Mouse (Mus musculus) CH12.LX (cell line): ENCODE measurements around the gene Rer1. TPM values are rescaled to one million over a fixed set of nuclear protein-coding genes. Genes with fewer than 3 reads are reported as not detected.

Experiments used
- DNase-seq: peaks from one replicate; pipeline ENCODE4 v3.0.0-alpha.2; 2013; ENCODE audit errors: extremely low read depth
- H3K27ac ChIP-seq: 2 replicates; pipeline ENCODE4 v1.5.1; 2012; ENCODE audit warnings: low read depth, mild to moderate bottlenecking, control low read depth, moderate library complexity; ENCODE audit not compliant: insufficient read depth
- H3K27me3 ChIP-seq: replicated peaks from 2 replicates; pipeline ENCODE3; 2012; ENCODE audit warnings: inconsistent platforms
- H3K36me3 ChIP-seq, 2 experiments: replicated peaks in 1 of 2; 2 replicates each; pipeline versions ENCODE3 to v1.6.1; 2012; ENCODE audit warnings: inconsistent platforms in 1 of 2, low read length in 1 of 2, mild to moderate bottlenecking in 1 of 2, mixed read lengths in 1 of 2, moderate library complexity in 1 of 2; ENCODE audit not compliant: control insufficient read depth in 1 of 2, insufficient read depth in 1 of 2
- H3K4me1 ChIP-seq, 2 experiments: 2 replicates each; pipeline ENCODE4 v1.6.1; 2012; ENCODE audit warnings: inconsistent platforms in 1 of 2, moderate library complexity in 1 of 2; ENCODE audit not compliant: insufficient read depth in 2 of 2, control insufficient read depth in 1 of 2
- H3K4me2 ChIP-seq: 2 replicates; pipeline ENCODE4 v1.6.1; 2012; ENCODE audit warnings: low read depth, mild to moderate bottlenecking, control low read depth; ENCODE audit not compliant: poor library complexity, insufficient read depth, severe bottlenecking
- H3K4me3 ChIP-seq, 3 experiments: fragments of 150-350 bp in 1 of 3; sonication (generic) in 1 of 3; replicated peaks in 1 of 3; 2 replicates each; pipeline versions ENCODE3 to v1.5.1; 2011 to 2012; ENCODE audit warnings: low read depth in 2 of 3, low read length in 2 of 3, mild to moderate bottlenecking in 2 of 3, moderate library complexity in 2 of 3, control low read depth in 1 of 3, improper control_type of control experiment in 1 of 3, inconsistent platforms in 1 of 3, mixed read lengths in 1 of 3; ENCODE audit not compliant: poor library complexity in 1 of 3
- H3K79me2 ChIP-seq: replicated peaks from 2 replicates; pipeline ENCODE4 v1.6.1; 2012; ENCODE audit warnings: mild to moderate bottlenecking, moderate library complexity; ENCODE audit not compliant: control insufficient read depth, poor library complexity, insufficient read depth, severe bottlenecking; ENCODE audit errors: extremely low read depth
- H3K9ac ChIP-seq: 2 replicates; pipeline ENCODE4 v1.6.1; 2012; ENCODE audit warnings: low read depth, mild to moderate bottlenecking, control low read depth, moderate library complexity; ENCODE audit not compliant: insufficient read depth
- H3K9me3 ChIP-seq: replicated peaks from 2 replicates; pipeline ENCODE3; 2012; ENCODE audit warnings: low read length, inconsistent platforms, mixed read lengths
- CHD1 ChIP-seq: IDR thresholded peaks from 2 replicates; pipeline ENCODE4 v1.6.1; 2012; ENCODE audit warnings: low read depth, low read length, improper control_type of control experiment, inconsistent platforms
- CTCF ChIP-seq, 2 experiments: IDR thresholded peaks in 1 of 2; conservative IDR thresholded peaks in 1 of 2; 2 replicates each; pipeline ENCODE4 v1.5.1; 2011 to 2012; ENCODE audit warnings: low read depth in 2 of 2, low read length in 2 of 2, improper control_type of control experiment in 1 of 2, inconsistent platforms in 1 of 2, mild to moderate bottlenecking in 1 of 2, moderate library complexity in 1 of 2
- ELF1 ChIP-seq: IDR thresholded peaks from 2 replicates; pipeline ENCODE4 v1.6.1; 2014; ENCODE audit warnings: low read depth, mild to moderate bottlenecking, inconsistent platforms, low read length, improper control_type of control experiment
- EP300 ChIP-seq: IDR thresholded peaks from 2 replicates; pipeline ENCODE4 v1.6.1; 2011; ENCODE audit warnings: low read length, improper control_type of control experiment
- ETS1 ChIP-seq: conservative IDR thresholded peaks from 2 replicates; pipeline ENCODE4 v1.6.1; 2012; ENCODE audit warnings: low read depth, mild to moderate bottlenecking, inconsistent platforms, low read length, improper control_type of control experiment, moderate library complexity
- GABPA ChIP-seq: IDR thresholded peaks from 2 replicates; pipeline ENCODE4 v1.6.1; 2012; ENCODE audit warnings: low read depth, low read length, improper control_type of control experiment, inconsistent platforms; ENCODE audit not compliant: insufficient replicate concordance
- IRF4 ChIP-seq: IDR thresholded peaks from 2 replicates; pipeline ENCODE4 v1.6.1; 2014; ENCODE audit warnings: low read depth, mild to moderate bottlenecking, inconsistent platforms, low read length, improper control_type of control experiment
- KAT2A ChIP-seq: IDR thresholded peaks from 2 replicates; pipeline ENCODE4 v1.6.1; 2012; ENCODE audit warnings: low read length, improper control_type of control experiment, inconsistent platforms; ENCODE audit not compliant: insufficient replicate concordance
- MAX ChIP-seq: IDR thresholded peaks from 2 replicates; pipeline ENCODE4 v1.6.1; 2011; ENCODE audit warnings: low read length, improper control_type of control experiment
- NRF1 ChIP-seq: IDR thresholded peaks from 2 replicates; pipeline ENCODE4 v1.6.1; 2014; ENCODE audit warnings: low read depth, mild to moderate bottlenecking, inconsistent platforms, low read length, improper control_type of control experiment, moderate library complexity
- POLR2A ChIP-seq: IDR thresholded peaks from 2 replicates; pipeline ENCODE4 v1.6.1; 2011; ENCODE audit warnings: low read depth, mild to moderate bottlenecking, improper control_type of control experiment, low read length
- POLR2AphosphoS2 ChIP-seq: IDR thresholded peaks from 2 replicates; pipeline ENCODE4 v1.6.1; 2011; ENCODE audit warnings: low read depth, low read length, improper control_type of control experiment
- RAD21 ChIP-seq: IDR thresholded peaks from 2 replicates; pipeline ENCODE4 v1.6.1; 2011; ENCODE audit warnings: low read depth, mild to moderate bottlenecking, low read length, improper control_type of control experiment, moderate library complexity
- SIN3A ChIP-seq: IDR thresholded peaks from 2 replicates; pipeline ENCODE4 v1.6.1; 2012; ENCODE audit warnings: low read length, improper control_type of control experiment, inconsistent platforms
- SMC3 ChIP-seq: IDR thresholded peaks from 2 replicates; pipeline ENCODE4 v1.6.1; 2011; ENCODE audit warnings: low read depth, low read length, improper control_type of control experiment
- TBP ChIP-seq: conservative IDR thresholded peaks from 2 replicates; pipeline ENCODE4 v1.6.1; 2011; ENCODE audit warnings: low read depth, low read length, improper control_type of control experiment
- UBTF ChIP-seq: IDR thresholded peaks from 2 replicates; pipeline ENCODE4 v1.6.1; 2012; ENCODE audit warnings: low read depth, mild to moderate bottlenecking, inconsistent platforms, low read length, improper control_type of control experiment, moderate library complexity
- USF1 ChIP-seq: IDR thresholded peaks from 2 replicates; pipeline ENCODE4 v1.6.1; 2014; ENCODE audit warnings: low read depth, mild to moderate bottlenecking, inconsistent platforms, low read length, improper control_type of control experiment
- ZC3H11A ChIP-seq: IDR thresholded peaks from 2 replicates; pipeline ENCODE4 v1.6.1; 2012; ENCODE audit warnings: low read depth, mild to moderate bottlenecking, inconsistent platforms, low read length, improper control_type of control experiment
- ZKSCAN1 ChIP-seq: IDR thresholded peaks from 2 replicates; pipeline ENCODE4 v1.6.1; 2012; ENCODE audit warnings: low read depth, inconsistent platforms, low read length, improper control_type of control experiment, borderline replicate concordance
- ZNF384 ChIP-seq: IDR thresholded peaks from 2 replicates; pipeline ENCODE4 v1.6.1; 2012; ENCODE audit warnings: low read depth, low read length, improper control_type of control experiment, inconsistent platforms
- dilution Hi-C: fragments of 300-500 bp; cut with MboI; formaldehyde crosslinking; loops from 2 replicates; pipeline ENCODE4 v1.14.3; 2020; ENCODE audit warnings: low sequenced_read_pairs; ENCODE audit not compliant: extremely low pct_unique_long_range_greater_than_20kb, extremely low pct_ligation_motif_present
- in situ Hi-C: fragments of 300-500 bp; cut with MboI; formaldehyde crosslinking; loops from 3 replicates; pipeline ENCODE4 v1.14.3; 2019; ENCODE audit warnings: low sequenced_read_pairs, low pct_ligation_motif_present, low pct_unique_long_range_greater_than_20kb, mixed read lengths
- polyA plus RNA-seq: library from polyadenylated mRNA; unstranded; fragments of >175 nt; gene quantifications from 2 replicates; pipeline ENCODE4 v1.2.1, GENCODE M21; 2012; ENCODE audit warnings: low read depth; ENCODE audit not compliant: insufficient read length
- total RNA-seq, 2 experiments: library from RNA; depleted of rRNA; stranded (reverse); fragments of 300-350 nt in 1 of 2; fragments of >200 nt in 1 of 2; gene quantifications; 2 replicates each; pipeline ENCODE4 v1.2.3; 2012 to 2014

Gene Rer1
- total and polyA plus RNA-seq, 3 experiments = 126 to 221 (median 135) TPM

GRCm38 (mm10) chr4:155126602-155127372 is 40.6 kb upstream of the Rer1 start (continued):
- TF ChIP-seq ELF1 = peak; percentile 51; the same call in 1 of the 2 replicates
- peak; percentile 34; the same call in 1 of the 2 replicates for TF ChIP-seq IRF4
- TF ChIP-seq CTCF (conservative IDR thresholded peaks at IDR 0.05 in 1 of 2, IDR thresholded peaks at IDR 0.05 in 1 of 2; ENCODE audit: low read depth in 2 of 2, low read length in 2 of 2) = no peak
- TF ChIP-seq ETS1 = 0 out of 2 replicates have a peak, but pooled peaks have one; percentile 10
- no peak for TF ChIP-seq POLR2A
- 0 out of 2 replicates have a peak, but pooled peaks have one; percentile 11 for TF ChIP-seq EP300
- no peak for TF ChIP-seq SIN3A
- TF ChIP-seq POLR2AphosphoS2 = no peak

DNA sequence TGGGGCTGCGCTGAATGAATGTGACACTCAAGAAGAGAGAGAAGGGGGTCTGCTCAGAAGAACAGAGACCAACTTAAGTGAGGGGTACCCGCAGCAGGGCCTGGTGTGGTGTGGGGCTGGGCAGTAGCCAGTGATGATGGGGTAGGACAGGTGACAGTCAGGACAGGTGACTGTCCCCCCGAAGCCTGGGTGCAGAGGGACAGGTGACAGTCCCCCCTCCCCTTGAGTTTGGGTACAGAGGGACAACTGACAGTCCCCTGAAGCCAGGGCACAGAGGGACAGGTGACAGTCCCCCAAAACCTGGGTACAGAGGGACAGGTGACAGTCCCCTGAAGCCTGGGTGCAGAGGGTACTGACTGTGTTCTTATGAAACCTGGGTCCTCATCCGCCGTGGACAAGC is 40.0 kb upstream of the Rer1 start:
- peak overlapping the region; percentile 72 for H3K27ac ChIP-seq
- in situ Hi-C loops = no loop called here

DNA sequence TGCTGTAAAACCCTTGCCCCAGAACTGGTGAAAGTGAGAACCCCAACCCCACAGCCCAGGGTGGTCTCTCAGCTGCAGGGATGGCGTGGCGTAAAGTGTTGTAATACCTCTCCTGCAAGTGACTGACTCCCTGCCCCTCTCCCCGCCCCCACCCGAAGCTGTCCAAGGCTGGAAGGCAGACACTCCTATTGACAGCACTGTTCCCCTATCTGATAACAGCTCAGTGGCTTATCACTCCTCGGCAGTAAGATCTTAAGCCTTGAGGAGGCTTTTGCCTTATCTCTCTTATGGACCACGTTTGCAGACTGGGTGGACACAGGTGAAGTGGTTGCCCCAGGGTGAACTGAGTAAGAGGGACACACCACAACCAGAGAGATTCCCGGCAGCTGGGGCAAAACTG is 39.1 kb upstream of the Rer1 start:
- H3K9me3 ChIP-seq = peaks cover 4% of the 10 kb centered on the region
- DNase-seq = no peak
- dilution Hi-C loops = no loop called here
- no peaks in the 10 kb centered on the region for H3K27me3 ChIP-seq
- H3K36me3 ChIP-seq = peaks cover 0 to 48% of the 10 kb centered on the region in 2 experiments
- TF ChIP-seq USF1 = no peak
- TF ChIP-seq NRF1 = no peak
- TF ChIP-seq EP300 = no peak
- TF ChIP-seq IRF4 = no peak
- no peak for TF ChIP-seq ZC3H11A
- no peak for TF ChIP-seq SMC3
- no peak for TF ChIP-seq ZKSCAN1
- no peak for TF ChIP-seq POLR2AphosphoS2
- no peak for TF ChIP-seq ETS1
- TF ChIP-seq CHD1 = no peak
- no peak for TF ChIP-seq UBTF
- no peak for TF ChIP-seq ZNF384
- H3K9ac ChIP-seq = no peak overlapping the region
- no peak overlapping the region for H3K4me3 ChIP-seq
- no peak overlapping the region for H3K4me2 ChIP-seq
- H3K4me1 ChIP-seq = peaks cover 19 to 29% of the 10 kb centered on the region in 2 experiments
- no peak overlapping the region for H3K27ac ChIP-seq
- no peaks in the 10 kb centered on the region for H3K79me2 ChIP-seq
- in situ Hi-C loops = no loop called here

More for the DNA sequence above, 40.0 kb upstream of the Rer1 start:
- Histone ChIP-seq H3K4me3 (no peak overlapping the region), H3K4me1 (peaks cover 19 to 26% of the 10 kb centered on the region in 2 experiments), H3K36me3 (peaks cover 0 to 50% of the 10 kb centered on the region in 2 experiments), H3K9ac (no peak overlapping the region), H3K79me2 (no peaks in the 10 kb centered on the region), H3K4me2 (no peak overlapping the region), H3K27me3 (no peaks in the 10 kb centered on the region), H3K9me3 (peaks cover 4% of the 10 kb centered on the region)
- TF ChIP-seq TBP (no peak), GABPA (no peak), ZKSCAN1 (no peak), ETS1 (no peak), MAX (no peak), RAD21 (no peak), CTCF (conservative IDR thresholded peaks at IDR 0.05 in 1 of 2, IDR thresholded peaks at IDR 0.05 in 1 of 2; ENCODE audit: low read depth in 2 of 2, low read length in 2 of 2) (no peak), ZC3H11A (no peak), ZNF384 (no peak), USF1 (no peak), ELF1 (no peak), UBTF (no peak), IRF4 (no peak), POLR2A (no peak), KAT2A (no peak), EP300 (no peak), NRF1 (no peak)
- dilution Hi-C loops = no loop called here
- no peak for DNase-seq
